Mouse (Mus musculus) layer of hippocampus, adult 2 months (tissue): ENCODE data around the gene Hopx. TPM values are rescaled to one million over a fixed set of nuclear protein-coding genes. Genes with fewer than 3 reads are reported as not detected.

ENCODE experiments used
- DNase-seq, 2 experiments: peaks; one replicate each; pipeline ENCODE4 v3.0.0; 2022; ENCODE audit warnings: low spot score in 2 of 2
- H3K27ac ChIP-seq: fragments of 200-600 bp; 2 replicates; pipeline ENCODE4 v1.8.1; 2022
- H3K4me3 ChIP-seq: fragments of 200-600 bp; 2 replicates; pipeline ENCODE4 v1.8.1; 2022; ENCODE audit warnings: mild to moderate bottlenecking
- CTCF ChIP-seq: fragments of 200-600 bp; conservative IDR thresholded peaks from 2 replicates; pipeline ENCODE4 v1.8.1; 2022; ENCODE audit warnings: antibody characterized with exemption, mild to moderate bottlenecking, moderate library complexity
- long read RNA-seq, 2 experiments: library from polyadenylated mRNA; stranded (forward); transcript quantifications; one replicate each; pipeline ENCODE4 v2.0.0; 2021; ENCODE audit warnings: borderline mapping rate in 2 of 2
- total RNA-seq, 2 experiments: library from RNA; stranded (reverse); gene quantifications; 2 replicates each; pipeline ENCODE4 v1.2.3; 2021

Hopx gene
- total RNA-seq, result 10 to 100 TPM; 81.8 to 81.9 TPM
- long read RNA-seq, experiment 1, transcript Hopx-203 (2 exons, 1,217 nt), result minor isoform, 12 of 72 reads
- long read RNA-seq, experiment 1, transcript Hopx-202 (3 exons, 1,113 nt), result major isoform, 56 of 72 reads
- long read RNA-seq, experiment 1, partial matches to known transcripts, result 0 of 72 reads
- long read RNA-seq, experiment 1, other reads (novel, unspliced or antisense), result 0 of 72 reads
- long read RNA-seq, experiment 2, transcript Hopx-203 (2 exons, 1,217 nt), result minor isoform, 16 of 101 reads
- long read RNA-seq, experiment 2, transcript Hopx-202 (3 exons, 1,113 nt), result major isoform, 77 of 101 reads
- long read RNA-seq, experiment 2, partial matches to known transcripts, result 0 of 101 reads
- long read RNA-seq, experiment 2, other reads (novel, unspliced or antisense), result 5 of 101 reads

- Histone ChIP-seq H3K4me3 (peak within 1 kb of the TSS; percentile 11; the same call in 1 of the 2 replicates), H3K27ac (no peak within 1 kb of the TSS)
- DNase-seq, result peak; percentile 55 to 62
- TF ChIP-seq CTCF, result no peak
Measured at GRCm38 (mm10) chr5:77114817-77115731, at the start of gene Hopx. Gene Hopx (minus strand): TSS chr5:77115121.

DNA sequence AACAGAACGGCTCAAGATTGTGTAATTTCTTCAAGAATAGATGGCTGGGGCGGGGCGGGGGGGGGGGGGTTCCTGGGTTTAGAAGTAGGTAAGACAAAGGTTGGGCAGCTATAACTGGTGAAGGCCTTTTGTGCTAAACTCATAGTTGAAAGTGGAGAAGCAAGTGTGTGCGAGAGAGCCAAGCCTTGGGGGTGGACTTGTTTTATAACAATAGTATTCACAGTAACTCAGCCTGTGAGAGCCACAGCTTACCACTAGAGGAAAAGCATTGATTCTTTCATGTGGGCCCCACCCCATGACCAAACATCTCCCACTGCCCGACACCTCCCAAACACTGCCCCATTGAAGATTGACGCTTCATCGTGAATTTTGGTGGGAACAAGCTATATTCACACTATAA, 48.7 kb upstream of the Hopx start:
- Histone ChIP-seq H3K27ac (no peak overlapping the region), H3K4me3 (no peak overlapping the region)
- TF ChIP-seq CTCF, result no peak
- DNase-seq, result no peak

DNA sequence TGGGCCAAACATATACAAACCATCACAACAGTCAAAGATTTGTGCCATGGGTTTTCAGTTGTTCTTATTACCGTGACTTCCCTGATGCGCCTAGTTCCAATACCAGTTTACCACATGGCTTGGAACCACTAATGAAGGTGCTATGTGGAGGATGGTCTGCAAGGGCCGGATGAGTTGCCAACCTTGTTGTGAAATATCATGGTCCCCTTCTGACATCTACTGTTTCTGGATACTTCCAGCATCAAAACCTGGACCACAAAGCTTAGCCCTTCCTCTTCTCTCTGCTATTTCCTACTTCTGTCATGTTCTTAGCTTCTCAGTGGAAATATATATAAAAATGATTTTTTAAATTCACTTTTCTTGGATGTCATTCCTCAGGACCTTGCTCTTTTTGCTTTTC, 47.6 kb upstream of the Hopx start:
- Histone ChIP-seq H3K27ac (no peak overlapping the region), H3K4me3 (no peak overlapping the region)
- no peak for TF ChIP-seq CTCF
- DNase-seq, result no peak

- H3K4me3 ChIP-seq, result no peak overlapping the region
- no peak overlapping the region for H3K27ac ChIP-seq
- no peak for DNase-seq
- TF ChIP-seq CTCF, result no peak
Measured at GRCm38 (mm10) chr5:77157777-77158540, 43.0 kb upstream of the Hopx start.

DNA sequence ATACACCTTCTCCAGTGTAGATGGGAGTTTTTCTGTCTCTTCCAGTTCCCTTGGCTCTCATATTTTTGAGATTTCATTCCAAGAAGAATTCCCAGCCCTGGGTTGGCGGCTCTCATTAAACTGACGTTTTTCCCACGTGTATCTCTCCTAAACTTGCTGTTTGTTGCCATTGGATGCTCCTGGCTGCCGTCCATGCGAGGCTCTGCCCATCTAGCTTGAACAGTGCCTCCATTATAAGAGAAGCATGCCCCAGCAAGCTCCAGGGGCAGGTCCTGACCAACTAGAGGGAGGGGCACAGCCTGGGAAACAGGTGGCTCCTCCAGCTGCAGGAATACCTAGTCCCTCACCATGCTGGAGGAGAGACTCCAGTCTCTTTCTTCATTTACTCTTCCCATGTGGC, 42.0 kb upstream of the Hopx start:
- Histone ChIP-seq H3K27ac (no peak overlapping the region), H3K4me3 (no peak overlapping the region)
- peak in 1 of 2 experiments; percentile 19 for DNase-seq
- TF ChIP-seq CTCF, result no peak

DNA sequence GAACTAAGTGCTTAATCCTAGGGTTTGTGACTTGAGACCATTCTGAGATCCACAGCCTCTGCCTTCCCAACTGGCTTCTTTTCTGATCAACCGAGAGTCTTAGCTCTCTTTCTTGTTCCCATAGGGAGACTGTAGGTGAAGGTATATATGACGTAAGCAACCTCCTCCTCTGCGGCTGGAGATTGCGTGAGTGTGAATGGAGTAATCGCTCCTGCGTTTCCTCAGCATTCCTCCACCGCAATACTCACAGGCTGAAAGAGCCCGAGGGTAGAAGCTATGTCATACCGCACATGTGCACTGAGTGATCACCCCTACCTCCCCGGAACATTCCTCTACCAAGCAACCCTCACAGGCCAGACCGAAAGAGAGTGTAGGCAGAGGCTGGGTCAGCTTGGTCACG, 40.6 kb upstream of the Hopx start:
- Histone ChIP-seq H3K4me3 (no peak overlapping the region), H3K27ac (no peak overlapping the region)
- no peak for TF ChIP-seq CTCF
- no peak for DNase-seq

GRCm38 (mm10) chr5:77154812-77155211, 39.9 kb upstream of the Hopx start:
- TF ChIP-seq CTCF, result no peak
- no peak for DNase-seq

DNA sequence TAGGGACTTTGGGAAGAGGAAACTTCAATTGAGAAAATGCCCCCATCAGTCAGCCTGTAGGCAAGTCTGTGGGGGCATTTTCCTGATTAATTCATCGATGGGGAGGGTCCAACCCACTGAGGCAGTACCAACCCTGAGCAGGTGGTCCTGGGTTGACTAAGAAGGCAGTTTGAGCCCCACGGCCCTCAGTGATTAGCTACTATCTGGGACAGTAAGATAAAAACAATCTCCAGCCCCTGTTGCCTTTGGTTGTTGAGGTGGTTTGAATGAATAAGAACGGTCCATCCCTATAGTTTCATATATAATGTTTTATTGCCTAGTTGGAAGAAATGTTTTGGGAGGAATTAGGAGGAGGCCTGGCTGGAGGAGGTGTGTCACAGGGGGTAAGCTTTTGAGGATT, 36.8 kb upstream of the Hopx start:
- H3K27ac ChIP-seq, result no peak overlapping the region
- TF ChIP-seq CTCF, result no peak
- H3K4me3 ChIP-seq, result no peak overlapping the region
- DNase-seq, result no peak

More at GRCm38 (mm10) chr5:77154812-77155211, 39.9 kb upstream of the Hopx start:
- no peak overlapping the region for H3K27ac ChIP-seq
- H3K4me3 ChIP-seq, result no peak overlapping the region

- DNase-seq, result no peak
- TF ChIP-seq CTCF, result no peak
- Histone ChIP-seq H3K27ac (no peak overlapping the region), H3K4me3 (no peak overlapping the region)
Measured at GRCm38 (mm10) chr5:77151075-77151474, 36.2 kb upstream of the Hopx start.

- DNase-seq, result no peak
- no peak overlapping the region for H3K4me3 ChIP-seq
Measured at GRCm38 (mm10) chr5:77148021-77148621, 33.2 kb upstream of the Hopx start.

GRCm38 (mm10) chr5:77146459-77147170, 31.7 kb upstream of the Hopx start:
- no peak for TF ChIP-seq CTCF
- Histone ChIP-seq H3K27ac (0 out of 2 replicates have a peak overlapping the region, but pooled peaks have one; percentile 39), H3K4me3 (no peak overlapping the region)
- DNase-seq, result no peak

More at GRCm38 (mm10) chr5:77148021-77148621, 33.2 kb upstream of the Hopx start:
- TF ChIP-seq CTCF, result no peak
- no peak overlapping the region for H3K27ac ChIP-seq

DNA sequence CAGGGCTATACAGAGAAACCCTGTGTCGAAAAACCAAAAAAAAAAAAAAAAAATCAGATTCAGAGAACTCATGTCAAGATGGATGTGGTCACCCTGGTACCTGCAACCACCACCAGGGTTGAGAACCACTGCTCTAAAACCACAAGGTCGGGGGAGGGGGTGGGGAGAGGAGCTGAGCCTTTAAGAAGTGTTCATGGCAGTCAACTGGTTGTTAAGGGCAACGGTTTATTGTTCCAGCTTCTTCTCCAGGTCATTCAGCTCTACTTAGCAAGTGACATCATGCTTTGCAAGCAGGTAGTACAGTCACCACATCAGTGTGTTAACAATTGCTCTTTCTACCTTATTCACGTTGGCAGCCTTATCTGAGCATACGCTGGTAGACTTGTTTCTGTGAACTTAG, 29.7 kb upstream of the Hopx start:
- H3K4me3 ChIP-seq, result no peak overlapping the region
- no peak for TF ChIP-seq CTCF

More for the DNA sequence above, 29.7 kb upstream of the Hopx start:
- no peak overlapping the region for H3K27ac ChIP-seq
- DNase-seq, result no peak
